Mouse (Mus musculus) left cerebral cortex, adult 18-20 months (tissue): ENCODE results near the gene Serinc4. TPM values are rescaled to one million over a fixed set of nuclear protein-coding genes. Genes with fewer than 3 reads are reported as not detected.

Experiments
- DNase-seq, 2 experiments: peaks; one replicate each; pipeline ENCODE4 v3.0.0; 2021 to 2022; ENCODE audit warnings: low spot score in 2 of 2, mixed read lengths in 1 of 2
- total RNA-seq, 2 experiments: library from RNA; stranded (reverse); gene quantifications; 2 replicates each; pipeline ENCODE4 v1.2.3; 2021

The Serinc4 gene
- total RNA-seq, 2 experiments from 2014 or later = 0.26 to 0.37 TPM

DNA sequence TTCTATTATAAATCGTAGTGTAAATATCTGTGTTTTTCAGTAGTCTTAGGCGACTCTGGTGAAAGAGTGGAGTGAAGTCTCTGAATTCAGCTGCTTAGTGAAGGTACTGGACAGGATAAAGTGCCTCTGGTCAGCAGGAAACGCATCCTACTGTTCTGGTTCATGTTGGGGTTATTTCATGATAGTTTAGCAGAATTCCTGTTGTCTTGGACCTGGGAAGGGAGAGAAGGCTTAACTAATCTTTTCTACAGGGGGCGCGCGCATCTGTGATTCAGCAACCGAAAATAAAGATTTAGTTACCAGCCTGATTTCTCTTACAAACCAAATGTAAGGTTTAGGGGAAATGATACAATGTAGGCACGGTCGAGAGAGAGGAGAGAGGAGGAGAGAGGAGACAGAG lies 8.4 kb downstream of the Serinc4 start:
- DNase-seq = peak; percentile 29 to 36

DNA sequence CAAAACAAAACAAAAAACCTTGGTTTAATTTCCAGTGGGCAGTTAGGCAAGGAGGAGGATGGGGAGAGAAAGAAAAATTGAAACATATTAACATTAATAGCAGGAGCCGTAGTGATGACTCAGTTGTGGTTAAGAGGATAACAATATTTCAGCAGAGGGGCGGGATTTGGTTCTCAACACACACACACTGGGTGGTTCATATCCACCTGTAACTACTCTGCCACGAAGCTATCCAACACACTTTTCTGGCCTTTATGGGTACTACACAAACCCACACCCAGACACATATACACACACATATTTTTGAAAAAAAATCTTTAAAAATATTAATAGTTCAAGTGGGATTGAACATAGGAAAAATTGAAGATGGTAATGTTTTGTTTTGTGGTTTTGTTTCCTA lies 9.6 kb downstream of the Serinc4 start:
- DNase-seq = no peak

DNA sequence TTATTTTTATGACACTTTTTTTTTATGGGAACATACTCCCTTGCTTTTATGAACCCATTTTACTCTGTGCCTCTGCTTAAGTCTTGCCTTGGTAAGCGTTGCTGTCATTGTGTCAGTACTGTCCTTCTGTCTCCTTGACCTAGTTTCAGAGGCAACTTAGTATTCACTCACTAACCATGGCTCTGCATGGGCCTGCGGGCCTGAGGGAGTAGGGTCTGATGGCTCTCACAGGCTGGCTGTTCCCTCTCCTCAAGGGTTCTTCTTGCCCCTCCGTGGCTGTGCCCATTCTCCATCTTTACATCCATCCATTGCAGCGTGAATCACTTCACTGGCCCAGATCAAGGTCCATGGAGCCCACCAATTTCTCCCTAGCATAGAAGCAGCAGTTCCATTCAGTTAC lies 10.1 kb downstream of the Serinc4 start:
- no peak for DNase-seq

- no peak for DNase-seq
Measured at GRCm38 (mm10) chr2:121445117-121445516, 11.5 kb downstream of the Serinc4 start.

DNA sequence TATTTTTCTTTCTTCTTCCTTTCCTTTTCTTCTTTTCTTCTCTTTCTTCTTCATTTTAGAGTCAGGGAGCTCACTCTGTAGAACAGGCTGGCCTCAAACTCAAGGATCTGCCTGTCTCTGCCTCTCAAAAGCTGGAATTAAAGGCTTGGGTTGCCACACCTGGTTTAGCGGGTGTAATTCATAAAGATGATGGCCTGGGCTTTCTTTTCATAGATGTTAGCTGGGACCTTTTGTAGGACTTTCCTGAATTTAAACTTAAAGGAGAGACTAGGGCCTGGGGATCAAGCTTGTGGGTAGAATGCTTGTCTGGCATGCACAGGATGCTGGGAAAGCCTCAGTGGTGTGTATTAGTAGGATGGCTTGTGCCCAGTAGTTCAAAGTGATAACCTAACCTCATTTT lies 12.4 kb downstream of the Serinc4 start, which contains the start of gene Ell3:
Gene Ell3 (minus strand): TSS at position 101 of the 400 bp plus-strand sequence.
- no peak for DNase-seq

DNA sequence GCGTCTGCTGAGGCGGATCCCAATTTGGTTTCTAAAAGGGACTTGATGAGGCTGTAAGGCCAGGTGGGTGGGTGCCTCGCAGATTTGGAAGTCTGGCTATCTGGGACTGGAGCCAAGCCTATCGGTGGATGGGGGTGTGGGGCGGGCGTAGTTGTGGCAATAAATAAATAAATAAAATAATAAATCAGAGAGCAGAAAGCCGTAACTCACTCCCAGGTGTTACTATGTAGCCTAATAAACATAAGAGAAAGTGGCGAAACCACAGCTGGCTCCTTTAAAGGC lies 13.6 kb downstream of the Serinc4 start:
- DNase-seq = no peak

- no peak for DNase-seq
Measured at GRCm38 (mm10) chr2:121442259-121443067, 14.1 kb downstream of the Serinc4 start.

DNA sequence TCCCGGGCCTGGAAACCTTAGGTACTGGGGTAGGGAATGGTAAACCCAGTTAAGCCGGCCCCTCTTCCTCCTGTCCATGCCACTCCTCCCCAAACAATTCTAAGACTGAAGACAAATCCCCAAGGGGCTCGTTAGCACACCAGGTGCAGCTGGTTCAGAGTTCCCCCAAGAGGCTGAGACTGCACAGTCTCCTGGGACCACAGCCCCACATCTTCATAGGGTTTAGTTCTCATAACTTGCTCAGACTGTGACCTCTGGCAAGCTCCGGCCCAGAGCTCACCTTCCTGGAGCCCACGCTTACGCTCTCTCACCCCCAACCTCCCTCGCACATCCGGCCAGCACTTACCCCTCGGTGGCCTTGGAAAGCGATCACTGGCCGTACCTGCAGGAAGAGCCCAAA lies 14.8 kb downstream of the Serinc4 start:
- DNase-seq = no peak

- no peak for DNase-seq
Measured at GRCm38 (mm10) chr2:121440834-121441605, 15.6 kb downstream of the Serinc4 start.

GRCm38 (mm10) chr2:121439746-121440145 lies 16.8 kb downstream of the Serinc4 start:
- no peak for DNase-seq

DNA sequence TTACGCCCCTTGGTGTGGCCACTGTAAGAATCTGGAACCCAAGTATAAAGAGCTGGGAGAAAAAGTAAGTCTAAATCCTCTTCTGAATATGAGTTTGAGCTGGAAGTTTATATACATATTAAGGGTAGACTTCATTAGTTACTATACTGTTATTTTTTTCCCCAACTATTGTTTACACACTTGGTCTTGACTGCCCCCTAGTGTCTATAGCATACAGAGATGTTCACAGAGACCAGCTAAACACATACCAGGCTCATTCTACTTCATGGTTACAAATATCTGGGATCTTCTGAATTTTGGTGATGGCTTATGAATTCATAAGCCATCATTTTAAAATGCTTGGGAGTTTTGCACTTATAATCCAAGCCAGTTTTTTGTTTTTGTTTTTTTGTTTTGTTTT lies 21.7 kb downstream of the Serinc4 start:
- no peak for DNase-seq

DNA sequence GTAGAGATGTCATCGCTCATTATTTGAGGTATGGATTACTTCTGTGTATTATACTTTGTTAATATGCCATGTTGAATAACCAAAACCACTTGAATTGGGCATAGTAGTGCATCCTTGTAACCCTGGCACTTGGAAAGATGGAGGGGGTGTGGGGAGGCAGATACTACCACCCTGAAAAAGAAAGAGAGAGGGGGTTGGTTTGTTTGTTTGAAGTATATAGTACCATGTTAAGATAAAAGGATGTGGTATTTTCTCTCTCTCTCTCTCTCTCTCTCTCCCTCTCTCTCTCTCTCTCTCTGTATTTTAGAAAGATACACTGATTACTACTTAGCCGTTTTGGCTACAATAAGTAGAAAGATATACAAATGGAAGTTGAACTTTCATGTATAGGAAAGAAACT lies 30.7 kb downstream of the Serinc4 start:
- DNase-seq = no peak

GRCm38 (mm10) chr2:121423166-121423565 lies 33.4 kb downstream of the Serinc4 start:
- DNase-seq = no peak

- no peak for DNase-seq
Measured at GRCm38 (mm10) chr2:121418476-121418875, 38.1 kb downstream of the Serinc4 start.

DNA sequence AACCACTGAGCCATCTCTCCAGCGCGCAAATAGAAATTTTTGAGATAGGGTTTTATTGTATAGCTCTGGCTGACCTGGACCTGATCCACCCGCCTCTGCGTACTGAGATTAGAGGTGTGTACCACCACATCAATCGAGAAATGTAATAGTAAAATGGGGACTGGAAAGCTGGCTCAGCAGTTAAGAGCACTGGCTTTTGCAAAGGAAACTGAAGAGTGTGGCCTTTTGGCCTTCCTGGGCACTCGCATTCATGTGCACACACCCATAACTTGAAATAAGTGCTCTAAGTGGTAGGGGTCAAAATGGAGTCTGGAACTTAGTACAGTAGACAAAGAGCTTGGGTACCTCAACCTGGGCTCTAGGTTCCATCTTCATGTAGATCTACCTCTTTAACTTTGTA lies 40.2 kb downstream of the Serinc4 start:
- no peak for DNase-seq

GRCm38 (mm10) chr2:121415591-121415990 lies 41.0 kb downstream of the Serinc4 start:
- no peak for DNase-seq

- DNase-seq = no peak
Measured at GRCm38 (mm10) chr2:121415103-121415502, 41.5 kb downstream of the Serinc4 start.

DNA sequence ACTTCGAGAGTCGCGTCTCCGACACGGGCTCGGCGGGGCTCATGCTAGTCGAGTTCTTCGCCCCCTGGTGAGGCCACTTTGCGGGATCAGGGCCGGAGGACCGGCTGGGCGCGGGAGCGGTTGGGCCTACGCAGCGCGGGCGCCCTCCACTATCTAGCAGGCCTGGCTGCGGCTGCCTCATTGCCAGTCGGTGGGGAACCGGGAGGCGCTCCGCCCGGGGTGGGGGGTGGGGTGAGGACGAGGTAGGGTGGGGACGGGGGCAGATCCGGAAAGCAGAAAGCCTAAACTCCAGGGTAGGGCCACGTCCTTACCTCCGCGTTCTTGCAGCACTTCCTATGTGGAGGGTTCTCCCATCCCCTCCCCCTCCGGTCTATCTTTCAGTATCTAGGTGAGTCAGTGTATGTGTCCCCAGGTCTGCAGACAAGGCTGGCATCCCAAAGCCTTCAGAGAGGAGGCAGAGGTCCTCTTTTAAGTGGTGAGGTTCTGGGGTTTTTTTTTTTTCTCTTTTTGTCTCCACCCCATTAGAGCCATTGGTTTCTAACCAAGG lies 42.4 kb downstream of the Serinc4 start:
- DNase-seq = peak; percentile 11 to 40

DNA sequence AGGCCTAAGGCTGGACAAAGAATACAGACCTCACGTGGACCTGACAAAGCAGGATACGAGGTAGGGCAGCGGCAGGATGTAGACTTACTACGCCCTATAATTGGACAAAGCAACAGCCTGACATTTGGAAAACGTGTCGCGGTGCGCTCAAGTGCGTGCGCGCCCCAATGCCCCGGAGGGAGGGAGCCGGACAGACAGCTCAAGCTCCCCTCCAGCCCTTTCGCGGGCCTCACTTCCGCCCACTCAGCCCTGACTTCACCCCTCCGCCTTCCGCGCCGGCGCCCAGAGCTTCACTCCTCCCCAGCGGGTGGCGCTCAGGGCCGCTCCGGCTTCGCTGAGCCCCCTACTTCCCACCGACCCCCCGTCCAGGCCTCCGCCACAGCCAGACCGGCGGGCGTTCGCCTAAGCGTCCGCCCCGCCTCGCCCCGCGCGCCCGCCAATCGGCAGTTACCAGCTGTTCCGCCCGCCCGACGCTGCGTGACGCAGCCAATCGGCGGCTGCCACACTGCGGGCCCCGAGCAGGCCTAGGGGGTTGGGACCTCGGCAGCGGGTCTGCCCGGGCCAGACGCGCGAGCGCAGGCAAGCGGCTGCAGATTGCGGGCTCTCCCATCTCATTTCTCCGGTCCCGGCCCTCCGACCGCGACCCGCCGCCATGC lies 43.1 kb downstream of the Serinc4 start, which contains the start of the genes Pdia3 and Catsper2:
Gene Pdia3 (plus strand): TSS at position 389 of the 656 bp plus-strand sequence.
Gene Catsper2 (minus strand): TSS at position 406 of the 656 bp plus-strand sequence.
- DNase-seq = peak; percentile 93 to 97

GRCm38 (mm10) chr2:121412843-121413386 lies 43.7 kb downstream of the Serinc4 start:
- DNase-seq = no peak

DNA sequence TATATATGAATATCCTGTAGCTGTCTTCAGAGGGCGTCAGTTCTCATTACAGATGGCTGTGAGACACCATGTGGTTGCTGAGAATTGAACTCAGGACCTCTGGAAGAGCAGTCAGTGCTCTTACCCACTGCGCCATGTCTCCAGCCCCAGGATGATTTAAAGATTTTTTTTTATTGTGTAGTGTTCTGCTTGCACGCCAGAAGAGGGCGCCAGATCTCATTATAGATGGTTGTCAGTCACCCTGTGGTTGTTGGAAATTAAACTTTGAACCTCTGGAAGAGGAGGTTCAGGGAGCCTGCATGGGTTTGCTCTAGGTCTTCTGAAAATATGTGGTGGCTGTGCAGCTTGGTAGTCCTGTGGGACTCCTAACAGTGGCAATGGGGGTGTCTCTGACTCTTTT lies 48.4 kb downstream of the Serinc4 start:
- peak in 1 of 2 experiments; percentile 13 for DNase-seq
